Mouse (Mus musculus) adrenal gland, adult (tissue): Measurements from ENCODE around the gene Ypel3.
A peak's percentile ranks its signal among the peaks of the same experiment; 100 is the strongest.

ENCODE experiments used
- DNase-seq, 2 experiments: peaks; one replicate each; pipeline ENCODE4 v3.0.0; 2022 to 2023; ENCODE audit warnings: low spot score in 1 of 2; ENCODE audit not compliant: inconsistent age in 2 of 2

Gene Ypel3

DNA sequence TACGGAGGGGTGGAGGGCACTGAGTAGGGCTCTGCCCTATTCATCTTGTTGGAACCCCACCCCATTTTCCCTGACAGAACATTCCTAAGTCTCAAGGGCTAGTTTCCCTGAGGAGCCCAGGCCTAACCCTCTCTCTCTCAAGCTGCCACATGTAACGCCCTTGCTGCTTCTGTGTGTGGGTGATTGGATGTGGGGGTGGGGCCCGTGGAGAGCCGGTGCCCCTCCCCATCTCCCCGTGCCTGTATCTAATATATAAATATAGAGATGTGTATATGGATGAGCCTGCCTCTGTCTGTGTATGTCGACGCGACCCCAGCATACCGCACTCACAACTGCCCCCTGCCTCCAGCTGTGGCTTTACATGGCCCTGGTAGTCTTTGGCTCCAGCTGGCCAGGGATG is 11.2 kb upstream of the Ypel3 start:
- no peak for DNase-seq

DNA sequence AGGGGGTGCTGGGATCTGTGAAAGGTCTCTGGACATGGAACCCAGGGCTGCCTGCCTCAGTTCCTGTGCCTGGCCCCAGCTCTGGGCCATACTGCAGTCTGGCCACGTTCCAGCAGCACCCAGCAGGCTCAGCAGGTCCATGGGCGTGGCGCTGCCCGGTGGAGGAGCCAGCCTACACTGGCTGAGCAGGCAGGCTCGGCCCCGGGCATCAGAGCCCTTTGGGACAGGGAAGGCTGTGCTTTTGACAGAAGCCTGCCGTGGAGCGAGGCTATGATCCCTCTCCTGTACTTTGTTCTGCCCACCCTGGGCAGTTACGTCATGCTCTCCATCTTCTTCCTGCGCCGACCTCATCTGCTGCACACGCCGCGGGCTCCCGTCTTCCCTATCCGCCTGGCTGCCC is 10.6 kb upstream of the Ypel3 start, which contains the start of gene Gdpd3:
Gdpd3 (plus strand) TSS at position 134 of the 400 bp plus-strand sequence.
- no peak for DNase-seq

GRCm38 (mm10) chr7:126767001-126767400 is 9.8 kb upstream of the Ypel3 start:
- DNase-seq = no peak

DNA sequence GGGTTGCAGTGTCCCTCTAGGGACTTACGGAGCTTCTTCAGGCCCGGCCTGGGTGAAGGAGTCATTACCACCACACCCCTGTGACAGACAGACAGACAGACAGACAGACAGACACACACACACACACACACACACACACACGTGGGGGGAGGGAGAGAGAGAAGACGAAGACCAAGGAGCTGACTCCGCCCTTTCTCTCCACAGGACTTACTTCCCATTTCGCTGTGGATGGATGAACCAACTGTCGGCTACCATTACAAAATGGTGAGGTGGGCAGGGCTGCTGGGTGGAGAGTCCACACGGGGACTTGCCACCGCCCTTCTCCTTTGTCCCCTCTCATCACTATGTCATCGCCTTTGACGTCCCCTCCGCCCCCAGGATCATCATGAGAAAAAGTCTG is 6.0 kb upstream of the Ypel3 start:
- peak in 1 of 2 experiments; percentile 9 for DNase-seq

DNA sequence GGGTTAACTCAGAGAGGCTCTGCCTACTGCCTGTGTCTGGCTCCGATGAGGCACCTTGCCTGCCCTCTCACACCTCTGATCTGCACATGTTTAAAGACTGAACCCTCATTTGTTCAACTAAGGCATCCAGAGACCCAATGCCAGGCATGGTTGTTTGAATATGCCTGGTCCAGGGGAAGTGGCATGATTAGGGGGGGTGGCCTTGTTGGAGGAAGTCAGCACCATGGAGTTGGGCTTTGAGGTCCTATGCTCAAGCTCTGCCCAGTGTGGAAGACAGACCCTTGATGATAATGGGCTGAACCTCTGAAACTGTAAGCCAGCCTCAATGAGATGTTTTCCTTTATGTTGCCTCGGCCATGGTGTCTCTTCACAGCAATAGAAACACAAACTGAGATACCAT is 3.4 kb upstream of the Ypel3 start:
- DNase-seq = peak in 1 of 2 experiments; percentile 7

- DNase-seq = peak in 1 of 2 experiments; percentile 9
Observed at GRCm38 (mm10) chr7:126774463-126774862, 2.3 kb upstream of the Ypel3 start.

DNA sequence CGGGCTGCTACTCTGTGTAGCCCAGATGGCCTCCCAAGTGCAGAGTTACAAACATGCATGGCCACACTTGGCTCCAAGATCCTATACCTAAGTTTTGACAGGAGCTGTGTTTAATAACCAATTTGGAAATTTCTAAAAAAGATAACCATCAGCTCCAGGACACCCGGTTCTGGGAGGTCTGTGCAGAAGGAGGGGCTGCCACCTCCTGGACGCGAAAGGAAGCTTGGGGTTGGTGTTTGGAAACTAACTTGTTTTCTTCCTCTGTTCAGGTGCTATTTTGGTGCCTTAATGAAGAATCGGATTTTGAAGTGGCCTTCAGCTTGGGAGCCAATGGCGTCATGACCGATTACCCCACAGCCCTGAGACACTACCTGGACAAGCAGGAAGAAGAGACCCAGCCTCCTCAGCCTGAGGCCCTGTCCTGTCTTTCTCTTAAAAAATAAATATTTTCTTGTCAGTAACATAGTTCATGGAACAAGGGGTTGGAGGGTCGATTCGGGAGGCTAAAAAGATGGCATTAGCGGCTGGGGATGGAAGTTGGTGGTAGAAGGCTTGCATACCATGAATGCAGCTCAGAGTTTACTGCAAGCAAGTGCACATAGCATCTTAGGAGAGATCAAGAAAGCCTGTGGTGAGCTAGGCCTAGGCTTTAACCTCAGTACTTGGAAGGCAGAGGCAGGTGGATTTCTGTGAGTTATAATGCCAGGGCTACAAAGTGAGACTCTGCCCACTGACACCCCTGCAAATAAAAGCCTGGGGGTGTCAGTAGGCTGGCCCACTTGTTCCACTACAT is 1.4 kb upstream of the Ypel3 start:
- peak in 1 of 2 experiments; percentile 20 for DNase-seq

DNA sequence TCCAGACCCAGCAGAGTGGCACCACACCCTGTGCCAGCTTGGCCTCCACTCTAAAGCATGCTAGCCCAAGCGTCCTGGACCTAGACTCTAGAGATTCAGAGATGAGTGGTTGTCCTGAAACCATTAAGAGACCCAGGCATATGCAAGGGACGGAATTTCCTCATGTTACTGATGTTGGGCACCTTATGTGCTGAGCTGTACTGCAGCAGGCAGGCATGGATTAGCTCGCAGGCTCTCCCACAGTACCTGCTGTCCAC is 849 bp upstream of the Ypel3 start:
- DNase-seq = no peak

- peak; percentile 53 to 80 for DNase-seq
Observed at GRCm38 (mm10) chr7:126777476-126777875, 721 bp downstream of the Ypel3 start.

DNA sequence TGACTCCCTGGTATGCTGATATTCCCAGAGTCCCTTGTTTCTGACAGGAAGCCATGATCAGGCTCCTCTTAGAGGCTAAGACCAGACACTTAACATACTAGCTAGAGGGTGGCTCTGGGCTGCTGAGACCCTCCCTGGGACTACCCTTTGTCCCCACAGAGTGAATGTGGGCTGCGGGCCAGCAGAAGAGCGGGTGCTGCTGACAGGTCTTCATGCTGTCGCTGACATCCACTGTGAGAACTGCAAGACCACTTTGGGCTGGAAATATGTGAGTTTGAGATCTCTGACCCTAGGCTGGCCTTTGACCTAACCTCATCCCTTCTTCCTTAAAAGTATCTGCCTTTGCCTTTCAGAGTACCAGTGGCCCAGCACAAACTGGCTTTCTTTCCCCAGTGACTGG is 1.4 kb downstream of the Ypel3 start:
- no peak for DNase-seq

DNA sequence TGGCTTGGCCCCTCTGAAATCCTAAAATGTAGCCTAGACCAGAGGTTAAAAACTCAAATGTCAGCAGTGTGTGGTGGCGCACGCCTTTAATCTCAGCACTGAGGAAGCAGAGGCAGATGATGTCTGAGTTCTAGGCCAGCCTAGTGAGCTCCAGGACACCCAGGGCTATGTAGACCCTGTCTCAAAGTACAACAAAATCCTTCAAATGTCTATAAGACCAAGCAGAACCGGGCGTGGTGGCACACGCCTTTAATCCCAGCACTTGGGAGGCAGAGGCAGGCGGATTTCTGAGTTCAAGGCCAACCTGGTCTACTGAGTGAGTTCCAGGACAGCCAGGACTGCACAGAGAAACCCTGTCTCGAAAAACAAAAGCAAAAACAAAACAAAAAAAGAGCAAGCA is 2.3 kb downstream of the Ypel3 start:
- peak in 1 of 2 experiments; percentile 16 for DNase-seq

- peak; percentile 89 to 95 for DNase-seq
Observed at GRCm38 (mm10) chr7:126779983-126780970, 3.5 kb downstream of the Ypel3 start.

DNA sequence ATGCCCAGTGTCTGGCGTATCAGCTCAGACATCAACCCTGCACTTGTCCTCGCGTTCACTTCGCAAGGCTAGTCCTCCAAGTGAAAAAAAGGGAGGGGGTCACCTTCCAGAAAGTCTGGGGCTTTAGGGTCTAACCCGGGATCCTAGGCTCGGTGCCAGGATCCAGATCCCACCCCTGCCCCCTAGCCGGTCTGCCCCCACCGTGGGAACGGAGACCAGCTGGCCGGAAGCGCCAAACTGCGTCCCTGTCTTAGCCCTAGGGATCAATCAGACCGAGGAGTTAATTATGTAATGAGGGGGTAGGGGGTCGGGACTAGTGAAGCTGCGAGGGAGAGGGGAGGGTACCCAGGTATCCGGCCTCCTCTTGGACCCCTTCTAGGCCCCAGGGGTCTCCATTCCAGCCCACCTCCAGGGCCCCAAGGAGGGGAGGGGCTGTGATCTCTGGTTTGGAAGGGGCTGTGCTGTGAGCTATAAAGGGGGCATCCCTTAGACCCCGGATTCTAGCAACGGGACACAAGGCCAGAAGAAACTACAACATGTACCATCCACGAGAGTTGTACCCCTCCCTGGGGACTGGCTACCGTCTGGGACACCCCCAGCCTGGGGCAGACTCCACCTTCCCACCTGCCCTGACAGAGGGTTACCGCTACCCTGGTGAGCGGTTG is 4.3 kb downstream of the Ypel3 start, which contains the start of gene Tbx6:
Tbx6 (plus strand) TSS at position 513 of the 665 bp plus-strand sequence.
- peak in 1 of 2 experiments; percentile 66 for DNase-seq

GRCm38 (mm10) chr7:126781661-126782370 is 5.1 kb downstream of the Ypel3 start:
- DNase-seq = peak in 1 of 2 experiments; percentile 76

GRCm38 (mm10) chr7:126782693-126783092 is 5.9 kb downstream of the Ypel3 start:
- DNase-seq = peak in 1 of 2 experiments; percentile 51

GRCm38 (mm10) chr7:126784469-126784868 is 7.7 kb downstream of the Ypel3 start:
- DNase-seq = no peak

- no peak for DNase-seq
Observed at GRCm38 (mm10) chr7:126785056-126785455, 8.3 kb downstream of the Ypel3 start.

- no peak for DNase-seq
Observed at GRCm38 (mm10) chr7:126786142-126786541, 9.4 kb downstream of the Ypel3 start.

DNA sequence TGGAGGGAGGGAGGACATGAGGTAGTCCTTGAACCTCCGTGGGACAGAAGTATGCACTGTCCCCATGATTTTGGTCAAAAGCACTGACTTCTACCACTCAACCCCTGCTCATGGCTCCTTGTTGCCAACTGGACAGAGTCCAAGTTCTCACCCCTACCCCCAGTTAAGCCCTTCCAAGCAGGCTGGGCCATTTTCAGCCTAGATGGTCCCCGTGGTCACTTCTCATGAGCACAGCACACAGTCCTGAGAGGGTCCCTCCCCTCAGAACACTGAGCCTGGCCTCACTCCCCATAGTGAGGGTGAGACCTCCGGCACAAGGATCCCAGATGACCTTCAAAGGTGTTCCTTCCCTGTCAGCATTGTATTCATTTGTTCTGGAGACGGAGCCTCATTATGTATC is 12.4 kb downstream of the Ypel3 start:
- DNase-seq = no peak

GRCm38 (mm10) chr7:126791851-126792720 is 15.3 kb downstream of the Ypel3 start, which contains the start of gene Ppp4c:
Gene Ppp4c, minus strand, starts transcription at chr7:126792496.
- peak; percentile 97 to 98 for DNase-seq
